Mouse (Mus musculus) liver, embryonic 16.5 days (tissue): ENCODE results near the gene Apoa5. TPM values are rescaled to one million over a fixed set of nuclear protein-coding genes. Genes with fewer than 3 reads are reported as not detected.
A peak's percentile ranks its signal among the peaks of the same experiment; 100 is the strongest.

Source experiments
- ATAC-seq: fragments of 200-750 bp; cut with Nextera tagmentation; 2 replicates; pipeline ENCODE4 v1.8.0; 2017; ENCODE audit warnings: low read depth, mild to moderate bottlenecking, moderate number of reproducible peaks, moderate library complexity
- H3K27ac ChIP-seq: fragments of 300-500 bp; sonication (generic); 2 replicates; pipeline ENCODE4 v1.5.1; 2014; ENCODE audit warnings: mild to moderate bottlenecking, low read length
- H3K27me3 ChIP-seq: fragments of 300-500 bp; sonication (generic); 2 replicates; pipeline ENCODE4 v1.6.1; 2014; ENCODE audit warnings: low read depth, low read length, mixed read lengths; ENCODE audit not compliant: control insufficient read depth, insufficient read depth
- H3K36me3 ChIP-seq: fragments of 300-500 bp; sonication (generic); 2 replicates; pipeline ENCODE4 v1.6.1; 2014; ENCODE audit warnings: mild to moderate bottlenecking; ENCODE audit not compliant: control insufficient read depth, insufficient read depth
- H3K4me1 ChIP-seq: fragments of 300-500 bp; sonication (generic); 2 replicates; pipeline ENCODE4 v1.6.1; 2014; ENCODE audit warnings: low read depth, low read length, mixed read lengths; ENCODE audit not compliant: control insufficient read depth
- H3K4me2 ChIP-seq: fragments of 300-500 bp; sonication (generic); 2 replicates; pipeline ENCODE4 v1.6.1; 2014; ENCODE audit warnings: low read depth, low read length, mixed read lengths
- H3K4me3 ChIP-seq: fragments of 300-500 bp; sonication (generic); 2 replicates; pipeline ENCODE4 v1.5.1; 2014; ENCODE audit warnings: low read depth, mild to moderate bottlenecking, low read length
- H3K9ac ChIP-seq: fragments of 300-500 bp; sonication (generic); 2 replicates; pipeline ENCODE4 v1.6.1; 2014; ENCODE audit warnings: low read depth, low read length
- H3K9me3 ChIP-seq: fragments of 300-500 bp; sonication (generic); replicated peaks from 2 replicates; pipeline ENCODE4 v1.6.1; 2016; ENCODE audit warnings: low read length; ENCODE audit not compliant: control insufficient read depth
- WGBS: fragments of 180-500 bp; shearing (Covaris S2); extraction: QIAGEN DNeasy Blood & Tissue Kit; methylation state at CpG from one replicate; pipeline ENCODE4 v1.1.7; 2014; ENCODE audit not compliant: insufficient replicate concordance; 5-methylcytosine and 5-hydroxymethylcytosine counted together
- polyA plus RNA-seq: library from polyadenylated mRNA; unstranded; fragments of >200 nt; fragmentation: Nextera tagmentation; extraction: Ambion mirVana; gene quantifications from 2 replicates; pipeline ENCODE4 v1.2.1, GENCODE M21; 2015

Apoa5 gene
- polyA plus RNA-seq: 0.67 and 1.1 TPM in 2 replicates

GRCm38 (mm10) chr9:46268343-46268873 lies at the start of gene Apoa5:
Gene Apoa5 (plus strand): TSS chr9:46268633.
- Histone ChIP-seq H3K27me3 (no peaks in the 10 kb centered on the region), H3K4me3 (no peak within 1 kb of the TSS), H3K9me3 (no peaks in the 10 kb centered on the region), H3K4me2 (no peak within 1 kb of the TSS), H3K27ac (no peak within 1 kb of the TSS), H3K9ac (no peak within 1 kb of the TSS), H3K4me1 (peaks cover 7% of the 10 kb centered on the region), H3K36me3 (no peaks in the 10 kb centered on the region)
- 33% methylated on average over 7 of the region's 7 CpGs for WGBS
- no peak for ATAC-seq

DNA sequence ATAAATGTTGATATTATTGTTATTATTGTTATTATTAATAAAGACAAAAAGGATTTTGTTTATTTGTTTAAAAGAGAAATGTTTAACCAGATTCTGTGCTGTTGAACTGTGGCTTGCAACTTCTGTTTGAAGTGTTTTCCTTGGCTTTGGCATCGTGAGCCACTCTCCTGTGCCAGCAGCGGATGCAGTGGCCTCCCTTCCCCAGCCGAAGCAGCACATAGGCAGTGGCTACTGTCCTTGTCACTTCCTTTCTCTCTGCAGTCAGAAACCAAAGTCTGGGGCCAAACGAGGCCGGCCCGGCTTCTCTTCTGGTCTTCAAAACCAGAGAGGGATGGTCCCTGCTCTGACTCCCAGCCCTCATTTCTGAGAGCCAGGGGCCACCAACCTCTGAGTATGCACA lies 45.3 kb upstream of the Apoa5 start:
- H3K4me3 ChIP-seq: no peak overlapping the region
- ATAC-seq: no peak
- no peak overlapping the region for H3K4me2 ChIP-seq
- H3K27ac ChIP-seq: no peak overlapping the region
- 55% methylated on average over 6 of the region's 6 CpGs for WGBS
- H3K27me3 ChIP-seq: no peaks in the 10 kb centered on the region
- H3K9ac ChIP-seq: no peak overlapping the region
- peaks cover 4% of the 10 kb centered on the region for H3K4me1 ChIP-seq
- H3K9me3 ChIP-seq: no peaks in the 10 kb centered on the region
- H3K36me3 ChIP-seq: no peaks in the 10 kb centered on the region

- H3K9me3 ChIP-seq: no peaks in the 10 kb centered on the region
- H3K9ac ChIP-seq: no peak overlapping the region
- H3K4me1 ChIP-seq: peaks cover 4% of the 10 kb centered on the region
- no peaks in the 10 kb centered on the region for H3K36me3 ChIP-seq
- ATAC-seq: no peak
- peak overlapping the region; percentile 35; the same call in 1 of the 2 replicates for H3K27ac ChIP-seq
- no peak overlapping the region for H3K4me3 ChIP-seq
- no peak overlapping the region for H3K4me2 ChIP-seq
- H3K27me3 ChIP-seq: no peaks in the 10 kb centered on the region
- WGBS: 59% methylated on average over 3 of the region's 3 CpGs
Observed at GRCm38 (mm10) chr9:46224101-46224500, 44.3 kb upstream of the Apoa5 start.

- ATAC-seq: no peak
- Histone ChIP-seq H3K4me2 (no peak overlapping the region), H3K4me3 (no peak overlapping the region), H3K4me1 (peaks cover 4% of the 10 kb centered on the region), H3K36me3 (no peaks in the 10 kb centered on the region), H3K27ac (peak overlapping the region; percentile 37; the same call in 1 of the 2 replicates), H3K27me3 (no peaks in the 10 kb centered on the region), H3K9ac (no peak overlapping the region), H3K9me3 (no peaks in the 10 kb centered on the region)
- 39% methylated on average over 5 of the region's 5 CpGs for WGBS
Observed at GRCm38 (mm10) chr9:46224945-46225660, 43.3 kb upstream of the Apoa5 start.

- WGBS: 33% methylated on average over 3 of the region's 3 CpGs
- ATAC-seq: no peak
- Histone ChIP-seq H3K27ac (no peak overlapping the region), H3K9me3 (no peaks in the 10 kb centered on the region), H3K4me2 (no peak overlapping the region), H3K27me3 (no peaks in the 10 kb centered on the region), H3K9ac (no peak overlapping the region), H3K4me1 (peaks cover 4% of the 10 kb centered on the region), H3K4me3 (no peak overlapping the region), H3K36me3 (no peaks in the 10 kb centered on the region)
Observed at GRCm38 (mm10) chr9:46227064-46227614, 41.3 kb upstream of the Apoa5 start.

GRCm38 (mm10) chr9:46228491-46228890 lies 39.9 kb upstream of the Apoa5 start, which contains the start of gene Apoa1:
Gene Apoa1 (plus strand): TSS chr9:46228580.
- Histone ChIP-seq H3K9me3 (no peaks in the 10 kb centered on the region), H3K4me1 (peaks cover 4% of the 10 kb centered on the region), H3K27me3 (no peaks in the 10 kb centered on the region), H3K9ac (peak within 1 kb of the TSS; percentile 54), H3K4me3 (peak within 1 kb of the TSS; percentile 59), H3K36me3 (no peaks in the 10 kb centered on the region), H3K27ac (peak within 1 kb of the TSS; percentile 74), H3K4me2 (no peak within 1 kb of the TSS)
- ATAC-seq: peak; percentile 83
- WGBS: 47% methylated on average over 9 of the region's 9 CpGs

- peak overlapping the region; percentile 54 for H3K9ac ChIP-seq
- H3K27ac ChIP-seq: peak overlapping the region; percentile 74
- H3K4me1 ChIP-seq: peaks cover 6% of the 10 kb centered on the region
- peak; percentile 30; the same call in 1 of the 2 replicates for ATAC-seq
- peak overlapping the region; percentile 49 for H3K4me2 ChIP-seq
- H3K36me3 ChIP-seq: no peaks in the 10 kb centered on the region
- no peaks in the 10 kb centered on the region for H3K9me3 ChIP-seq
- H3K27me3 ChIP-seq: no peaks in the 10 kb centered on the region
- H3K4me3 ChIP-seq: peak overlapping the region; percentile 59
- WGBS: 12% methylated on average over 37 of the region's 37 CpGs
Observed at GRCm38 (mm10) chr9:46229573-46230449, 38.6 kb upstream of the Apoa5 start.

GRCm38 (mm10) chr9:46230450-46230975 lies 37.9 kb upstream of the Apoa5 start:
- peak overlapping the region; percentile 59 for H3K4me3 ChIP-seq
- H3K27me3 ChIP-seq: no peaks in the 10 kb centered on the region
- H3K4me2 ChIP-seq: peak overlapping the region; percentile 49
- H3K36me3 ChIP-seq: no peaks in the 10 kb centered on the region
- H3K9ac ChIP-seq: peak overlapping the region; percentile 54
- H3K4me1 ChIP-seq: peaks cover 13% of the 10 kb centered on the region
- H3K27ac ChIP-seq: peak overlapping the region; percentile 62
- no peaks in the 10 kb centered on the region for H3K9me3 ChIP-seq
- ATAC-seq: no peak
- WGBS: 28% methylated on average over 13 of the region's 13 CpGs
